Mouse (Mus musculus) thymus, adult 18-20 months (tissue): ENCODE data around the gene Slc2a13.

ENCODE experiments used
- DNase-seq, 2 experiments: peaks; one replicate each; pipeline ENCODE4 v3.0.0; 2022; ENCODE audit warnings: mixed read lengths in 2 of 2

The Slc2a13 gene

GRCm38 (mm10) chr15:91573111-91573538, at the start of gene Slc2a13:
Gene Slc2a13 (minus strand): TSS chr15:91573261.
- DNase-seq = peak; percentile 14 to 33

- no peak for DNase-seq
These were observed 43.0 kb upstream of the Slc2a13 start for GRCm38 (mm10) chr15:91616016-91616415.

- DNase-seq = no peak
These were observed 42.5 kb upstream of the Slc2a13 start for GRCm38 (mm10) chr15:91615532-91615931.

GRCm38 (mm10) chr15:91613981-91614665, 41.1 kb upstream of the Slc2a13 start:
- no peak for DNase-seq

GRCm38 (mm10) chr15:91609713-91610112, 36.7 kb upstream of the Slc2a13 start:
- DNase-seq = peak; percentile 11 to 21

- DNase-seq = no peak
These were observed 35.8 kb upstream of the Slc2a13 start for GRCm38 (mm10) chr15:91608811-91609210.

- no peak for DNase-seq
These were observed 28.1 kb upstream of the Slc2a13 start for GRCm38 (mm10) chr15:91601197-91601596.

GRCm38 (mm10) chr15:91597290-91597689, 24.2 kb upstream of the Slc2a13 start:
- no peak for DNase-seq

GRCm38 (mm10) chr15:91574492-91574891, 1.4 kb upstream of the Slc2a13 start:
- peak; percentile 7 to 11 for DNase-seq

- peak; percentile 9 to 12 for DNase-seq
These were observed 516 bp downstream of the Slc2a13 start for GRCm38 (mm10) chr15:91572421-91573069.

GRCm38 (mm10) chr15:91571981-91572380, 1.1 kb downstream of the Slc2a13 start:
- no peak for DNase-seq

GRCm38 (mm10) chr15:91566784-91567183, 6.3 kb downstream of the Slc2a13 start:
- no peak for DNase-seq

GRCm38 (mm10) chr15:91565025-91565605, 7.9 kb downstream of the Slc2a13 start:
- DNase-seq = no peak

- no peak for DNase-seq
These were observed 11.3 kb downstream of the Slc2a13 start for GRCm38 (mm10) chr15:91561728-91562127.

- DNase-seq = no peak
These were observed 17.7 kb downstream of the Slc2a13 start for GRCm38 (mm10) chr15:91555336-91555736.

GRCm38 (mm10) chr15:91548586-91549268, 24.3 kb downstream of the Slc2a13 start:
- no peak for DNase-seq

- no peak for DNase-seq
These were observed 28.5 kb downstream of the Slc2a13 start for GRCm38 (mm10) chr15:91544586-91544985.

GRCm38 (mm10) chr15:91538439-91538838, 34.6 kb downstream of the Slc2a13 start:
- no peak for DNase-seq

GRCm38 (mm10) chr15:91526876-91527275, 46.2 kb downstream of the Slc2a13 start:
- no peak for DNase-seq

- DNase-seq = no peak
These were observed 46.9 kb downstream of the Slc2a13 start for GRCm38 (mm10) chr15:91526166-91526565.

- no peak for DNase-seq
These were observed 48.6 kb downstream of the Slc2a13 start for GRCm38 (mm10) chr15:91524451-91524850.

GRCm38 (mm10) chr15:91503291-91503690, 69.8 kb downstream of the Slc2a13 start:
- no peak for DNase-seq

- DNase-seq = no peak
These were observed 70.4 kb downstream of the Slc2a13 start for GRCm38 (mm10) chr15:91502661-91503060.
